Mouse (Mus musculus) forebrain, embryonic 16.5 days (tissue): ENCODE measurements around the gene Tmem143. TPM values are rescaled to one million over a fixed set of nuclear protein-coding genes. Genes with fewer than 3 reads are reported as not detected.
A peak's percentile ranks its signal among the peaks of the same experiment; 100 is the strongest.
"Not testable (repeated sequence)": the region's sequence is repeated elsewhere in the genome, so short reads cannot be mapped to it uniquely, and the experiment has no call there.

Source experiments
- ATAC-seq: fragments of 200-750 bp; cut with Nextera tagmentation; 2 replicates; pipeline ENCODE4 v1.8.0; 2017; ENCODE audit warnings: mild to moderate bottlenecking, moderate library complexity
- H3K27ac ChIP-seq: fragments of 300-500 bp; sonication (generic); 2 replicates; pipeline ENCODE4 v1.5.1; 2014; ENCODE audit warnings: low read length, control low read depth
- H3K27me3 ChIP-seq: fragments of 300-500 bp; sonication (generic); replicated peaks from 2 replicates; pipeline ENCODE4 v1.6.1; 2014; ENCODE audit warnings: low read length; ENCODE audit not compliant: control insufficient read depth, insufficient read depth
- H3K36me3 ChIP-seq: fragments of 300-500 bp; sonication (generic); 2 replicates; pipeline ENCODE4 v1.6.1; 2014; ENCODE audit not compliant: control insufficient read depth, insufficient read depth
- H3K4me1 ChIP-seq: fragments of 300-500 bp; sonication (generic); replicated peaks from 2 replicates; pipeline ENCODE4 v1.6.1; 2014; ENCODE audit warnings: low read length; ENCODE audit not compliant: control insufficient read depth, insufficient read depth
- H3K4me2 ChIP-seq: fragments of 300-500 bp; sonication (generic); 2 replicates; pipeline ENCODE4 v1.6.1; 2014; ENCODE audit warnings: mild to moderate bottlenecking, low read length, control low read depth
- H3K4me3 ChIP-seq: fragments of 300-500 bp; sonication (generic); replicated peaks from 2 replicates; pipeline ENCODE4 v1.5.1; 2014; ENCODE audit warnings: mild to moderate bottlenecking, low read length, control low read depth
- H3K9ac ChIP-seq: fragments of 300-500 bp; sonication (generic); replicated peaks from 2 replicates; pipeline ENCODE4 v1.6.1; 2014; ENCODE audit warnings: low read depth, low read length, control low read depth
- H3K9me3 ChIP-seq: fragments of 300-500 bp; sonication (generic); 2 replicates; pipeline ENCODE4 v1.6.1; 2016; ENCODE audit warnings: low read length; ENCODE audit not compliant: control insufficient read depth
- WGBS: fragments of 180-500 bp; shearing (Covaris S2); extraction: QIAGEN DNeasy Blood & Tissue Kit; methylation state at CpG from one replicate; pipeline ENCODE4 v1.1.7; 2014; 5-methylcytosine and 5-hydroxymethylcytosine counted together
- polyA plus RNA-seq: library from polyadenylated mRNA; unstranded; fragments of >200 nt; fragmentation: Nextera tagmentation; extraction: Ambion mirVana; gene quantifications from 2 replicates; pipeline ENCODE4 v1.2.1, GENCODE M21; 2015

The Tmem143 gene
- polyA plus RNA-seq, 1 experiment from 2014 or later = 6.0 TPM

DNA sequence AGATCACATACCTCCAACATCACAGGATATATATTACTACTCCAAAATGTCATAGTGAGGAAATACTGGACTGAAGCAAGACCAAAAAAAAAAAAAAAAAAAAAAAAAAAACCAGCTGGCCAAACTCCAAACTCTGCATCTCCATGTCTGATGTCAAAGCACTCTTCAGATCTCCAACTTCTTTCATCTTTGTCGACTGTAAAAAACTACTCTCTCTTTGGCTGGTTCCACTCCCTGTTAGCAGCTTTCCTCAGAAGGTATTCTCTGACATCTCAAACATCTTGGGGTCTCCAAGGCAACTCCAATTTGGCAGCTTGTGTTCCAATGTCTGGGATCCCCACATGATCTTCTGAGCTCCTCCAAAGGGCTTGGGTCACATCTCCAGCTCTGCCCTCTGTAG, 18.5 kb upstream of the Tmem143 start, which contains the start of gene Grin2d:
Grin2d (minus strand) TSS at position 101 of the 400 bp plus-strand sequence.
- not testable (repeated sequence) for H3K27ac ChIP-seq, H3K4me2 ChIP-seq, H3K9ac ChIP-seq, H3K9me3 ChIP-seq, H3K27me3 ChIP-seq, H3K4me3 ChIP-seq, ATAC-seq
- H3K4me1 ChIP-seq = peaks cover 18% of the 10 kb centered on the region
- H3K36me3 ChIP-seq = peaks cover 33% of the 10 kb centered on the region
- WGBS = 100% methylated on average over 1 of the region's 1 CpGs

DNA sequence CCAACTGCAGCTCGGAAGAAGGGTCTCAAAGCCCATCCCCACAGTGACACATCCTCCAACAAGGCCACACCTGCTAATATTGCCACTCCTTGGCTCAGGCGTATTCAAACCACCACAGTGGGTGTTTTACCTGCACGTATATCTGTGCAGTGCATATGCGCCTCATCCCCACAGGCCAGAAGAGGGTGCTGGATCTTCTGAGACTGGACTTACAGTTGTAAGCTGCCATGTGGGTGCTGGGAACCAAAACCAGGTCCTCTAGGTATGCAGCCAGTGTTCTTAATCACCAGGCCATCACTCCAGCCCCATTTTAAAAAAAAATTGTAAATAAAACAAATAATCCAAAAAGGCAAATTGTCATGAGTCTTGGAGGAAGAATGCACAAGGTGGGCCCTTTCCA, 16.2 kb upstream of the Tmem143 start:
- H3K9ac ChIP-seq = no peak overlapping the region
- 97% methylated on average over 4 of the region's 4 CpGs for WGBS
- ATAC-seq = no peak
- no peaks in the 10 kb centered on the region for H3K9me3 ChIP-seq
- H3K4me2 ChIP-seq = no peak overlapping the region
- no peak overlapping the region for H3K27ac ChIP-seq
- H3K36me3 ChIP-seq = peaks cover 36% of the 10 kb centered on the region
- H3K27me3 ChIP-seq = no peaks in the 10 kb centered on the region
- no peaks in the 10 kb centered on the region for H3K4me1 ChIP-seq
- no peak overlapping the region for H3K4me3 ChIP-seq

DNA sequence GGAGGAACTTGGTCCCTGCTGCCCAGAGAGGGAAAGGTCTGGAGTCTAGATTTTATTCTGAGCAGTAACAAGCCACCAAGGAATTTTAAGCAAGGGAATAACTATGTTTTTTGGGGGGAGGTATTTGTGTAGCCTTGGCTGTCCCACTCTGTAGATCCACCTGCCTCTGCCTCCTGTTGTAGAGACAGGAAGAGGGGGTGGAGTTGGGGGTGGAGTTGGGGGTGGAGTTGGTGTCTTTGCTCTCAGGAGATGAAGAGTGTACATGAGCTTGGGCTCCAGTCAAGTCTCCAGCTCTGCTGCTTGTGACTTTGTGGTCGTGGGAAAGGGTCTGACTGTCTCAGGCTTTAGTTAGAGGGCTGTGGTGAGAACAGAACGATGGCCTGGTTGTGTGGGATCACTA, 15.7 kb upstream of the Tmem143 start:
- Histone ChIP-seq H3K36me3 (peaks cover 40% of the 10 kb centered on the region), H3K9me3 (no peaks in the 10 kb centered on the region), H3K4me1 (no peaks in the 10 kb centered on the region), H3K27ac (no peak overlapping the region), H3K9ac (no peak overlapping the region), H3K4me3 (no peak overlapping the region), H3K4me2 (no peak overlapping the region), H3K27me3 (no peaks in the 10 kb centered on the region)
- WGBS = 87% methylated on average over 2 of the region's 2 CpGs
- no peak for ATAC-seq

GRCm38 (mm10) chr7:45887246-45887645, 9.5 kb upstream of the Tmem143 start:
- no peak overlapping the region for H3K27ac ChIP-seq
- H3K27me3 ChIP-seq = no peaks in the 10 kb centered on the region
- peaks cover 15% of the 10 kb centered on the region for H3K36me3 ChIP-seq
- H3K9ac ChIP-seq = no peak overlapping the region
- WGBS = 47% methylated on average over 3 of the region's 3 CpGs
- no peak overlapping the region for H3K4me2 ChIP-seq
- no peak for ATAC-seq
- H3K4me1 ChIP-seq = no peaks in the 10 kb centered on the region
- H3K4me3 ChIP-seq = no peak overlapping the region
- H3K9me3 ChIP-seq = no peaks in the 10 kb centered on the region

DNA sequence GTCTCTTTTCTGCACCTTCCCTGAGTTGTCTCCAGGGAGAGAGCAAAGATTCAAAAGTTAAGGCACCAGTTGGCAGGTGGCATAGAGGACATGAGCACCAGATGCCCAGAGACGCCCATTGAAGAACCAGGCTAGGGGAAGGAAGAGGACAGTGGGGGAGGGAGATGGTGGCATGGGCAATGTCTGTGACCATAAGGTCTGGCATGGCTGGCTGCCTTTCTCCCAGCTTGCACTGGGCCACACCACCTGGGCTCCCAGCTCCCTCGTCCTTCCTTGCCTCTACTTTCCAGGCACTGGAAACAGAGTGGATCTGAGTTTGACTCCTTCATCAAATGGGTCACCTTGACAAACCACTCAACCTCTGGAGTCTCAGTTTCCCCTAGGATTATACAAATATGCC, 4.1 kb upstream of the Tmem143 start:
- H3K36me3 ChIP-seq = no peaks in the 10 kb centered on the region
- H3K27ac ChIP-seq = no peak overlapping the region
- no peak overlapping the region for H3K4me2 ChIP-seq
- WGBS = 88% methylated on average over 2 of the region's 2 CpGs
- H3K4me1 ChIP-seq = peaks cover 6% of the 10 kb centered on the region
- H3K9me3 ChIP-seq = no peaks in the 10 kb centered on the region
- ATAC-seq = no peak
- no peak overlapping the region for H3K9ac ChIP-seq
- no peaks in the 10 kb centered on the region for H3K27me3 ChIP-seq
- no peak overlapping the region for H3K4me3 ChIP-seq

- H3K27me3 ChIP-seq = no peaks in the 10 kb centered on the region
- no peaks in the 10 kb centered on the region for H3K9me3 ChIP-seq
- 82% methylated on average over 6 of the region's 6 CpGs for WGBS
- H3K4me1 ChIP-seq = peaks cover 7% of the 10 kb centered on the region
- H3K27ac ChIP-seq = no peak overlapping the region
- H3K4me3 ChIP-seq = peak overlapping the region; percentile 60
- ATAC-seq = peak; percentile 24
- H3K36me3 ChIP-seq = no peaks in the 10 kb centered on the region
- H3K4me2 ChIP-seq = peak overlapping the region; percentile 94
- no peak overlapping the region for H3K9ac ChIP-seq
These were observed 717 bp upstream of the Tmem143 start for GRCm38 (mm10) chr7:45895931-45896516.

GRCm38 (mm10) chr7:45897258-45897757, 567 bp downstream of the Tmem143 start:
- ATAC-seq = peak; percentile 52
- Histone ChIP-seq H3K4me2 (peak overlapping the region; percentile 94), H3K9me3 (no peaks in the 10 kb centered on the region), H3K36me3 (no peaks in the 10 kb centered on the region), H3K27me3 (no peaks in the 10 kb centered on the region), H3K4me3 (peak overlapping the region; percentile 60), H3K27ac (peak overlapping the region; percentile 73), H3K9ac (peak overlapping the region; percentile 70), H3K4me1 (peaks cover 7% of the 10 kb centered on the region)
- 1% methylated on average over 19 of the region's 19 CpGs for WGBS

GRCm38 (mm10) chr7:45898125-45898524, 1.4 kb downstream of the Tmem143 start:
- 51% methylated on average over 4 of the region's 4 CpGs for WGBS
- not testable (repeated sequence) for H3K4me3 ChIP-seq, H3K27me3 ChIP-seq, H3K9ac ChIP-seq, H3K27ac ChIP-seq, H3K4me1 ChIP-seq, H3K9me3 ChIP-seq, ATAC-seq, H3K36me3 ChIP-seq
- peak overlapping the region; percentile 94 for H3K4me2 ChIP-seq

DNA sequence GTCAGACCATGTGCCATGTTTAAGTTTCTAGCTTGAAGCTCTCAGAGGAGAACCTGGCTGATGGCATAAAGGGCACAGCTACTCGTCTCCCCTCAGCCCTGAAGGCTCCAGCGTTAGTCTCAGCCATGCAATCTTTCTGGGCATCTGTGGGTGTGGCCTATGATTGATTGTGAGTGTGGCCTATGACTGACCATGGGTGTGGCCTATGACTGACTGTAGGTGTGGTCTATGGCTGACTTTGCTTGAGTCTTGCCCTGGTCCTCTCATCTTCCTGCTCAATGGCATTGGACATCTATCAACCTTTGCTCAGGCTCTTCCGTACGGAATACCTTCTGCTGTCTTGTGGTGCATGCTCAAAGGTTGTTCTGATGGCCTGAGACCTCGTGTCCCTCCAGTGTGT, 4.8 kb downstream of the Tmem143 start:
- H3K9ac ChIP-seq = no peak overlapping the region
- 62% methylated on average over 5 of the region's 5 CpGs for WGBS
- ATAC-seq = no peak

More for the DNA sequence above, 4.8 kb downstream of the Tmem143 start:
- Histone ChIP-seq H3K27me3 (no peaks in the 10 kb centered on the region), H3K4me3 (no peak overlapping the region), H3K27ac (no peak overlapping the region), H3K4me1 (peaks cover 7% of the 10 kb centered on the region), H3K36me3 (no peaks in the 10 kb centered on the region), H3K9me3 (no peaks in the 10 kb centered on the region), H3K4me2 (no peak overlapping the region)
